27 mouse cellular contexts compared by ENCODE assay signal in the genomic region with DNA sequence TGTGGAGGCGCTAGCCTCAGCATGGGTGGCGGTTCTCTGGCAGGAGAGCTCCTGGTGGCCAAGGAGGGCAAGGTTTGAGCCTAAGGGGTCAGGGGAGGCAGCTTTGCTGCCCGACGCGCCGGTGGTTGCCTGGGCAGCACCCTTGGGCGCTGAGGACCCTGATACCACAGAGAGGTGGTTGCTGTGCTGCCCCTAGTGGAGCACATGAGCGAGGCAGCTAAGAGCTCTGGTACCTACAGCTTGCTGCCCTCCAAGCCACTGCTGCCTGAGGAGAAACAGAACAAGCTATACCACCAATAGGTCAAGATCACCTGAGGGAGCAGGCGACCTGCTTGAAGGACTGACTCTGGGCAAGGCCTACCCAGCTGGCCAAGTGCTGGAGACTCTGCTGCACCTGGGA. TPM values are rescaled to one million over a fixed set of nuclear protein-coding genes. Genes with fewer than 3 reads are reported as not detected.
A peak's percentile ranks its signal among the peaks of the same experiment; 100 is the strongest.
DNase-seq lines count a peak whose midpoint lies in the region; ATAC-seq and TF ChIP-seq lines count a peak whose summit lies in the region.
"Had no signal": no experiment of that assay in that cellular context is flagged by ENCODE, and none has a peak within 500 bp of the region (broad histone marks: within the 10 kb centered on the region; RNA-seq: fewer than 3 reads in every experiment).

No protein-coding gene starts in this region.

- no peaks in the 10 kb centered on the region for H3K36me3 ChIP-seq in kidney, embryonic 15.5 days
- no peaks in the 10 kb centered on the region for H3K36me3 ChIP-seq in E14TG2a.4 (ENCODE audit: insufficient read depth, low read length)
- H3K36me3 ChIP-seq in testis, adult 2 months (ENCODE audit: control insufficient read depth, insufficient read depth, low read length): no peaks in the 10 kb centered on the region
- H3K36me3 ChIP-seq: embryonic facial prominence, embryonic 13.5 days; hindbrain, embryonic 12.5 days; limb, embryonic 13.5 days; midbrain, embryonic 10.5 days had no signal

- no peak overlapping the region for H3K27ac ChIP-seq in kidney, embryonic 15.5 days
- no peak overlapping the region for H3K27ac ChIP-seq in testis, adult 2 months (ENCODE audit: control insufficient read depth, insufficient read depth, low read depth, low read length)
- H3K27ac ChIP-seq: embryonic facial prominence, embryonic 13.5 days; hindbrain, embryonic 12.5 days; limb, embryonic 13.5 days; midbrain, embryonic 10.5 days had no signal

- no peaks in the 10 kb centered on the region for H3K4me1 ChIP-seq in kidney, embryonic 15.5 days
- H3K4me1 ChIP-seq in E14TG2a.4 (replicated peaks; ENCODE audit: low read depth, low read length): no peaks in the 10 kb centered on the region
- no peaks in the 10 kb centered on the region for H3K4me1 ChIP-seq in testis, adult 2 months (ENCODE audit: control insufficient read depth, insufficient read depth, low read length)
- H3K4me1 ChIP-seq: embryonic facial prominence, embryonic 13.5 days; hindbrain, embryonic 12.5 days; limb, embryonic 13.5 days; midbrain, embryonic 10.5 days had no signal

- peak; percentile 2 to 4 for DNase-seq in kidney, postnatal 4 days
- peak; percentile 36 for DNase-seq in R1 (ENCODE audit: low read depth, low spot score)
- no peak for DNase-seq in spleen, postnatal 10 days (ENCODE audit: low spot score in 2 of 2)
- no peak for DNase-seq in left cerebral cortex, postnatal 4 days
- DNase-seq: adrenal gland, postnatal 36 days; cerebellum, adult 9-11 months; layer of hippocampus, adult 9-11 months; lung, postnatal 14 days; retina, postnatal 1 day had no signal

- no peak for ATAC-seq in kidney, embryonic 15.5 days (replicated peaks; ENCODE audit: low FRiP score)

- no peak overlapping the region for H3K4me2 ChIP-seq in kidney, embryonic 15.5 days
- H3K4me2 ChIP-seq: embryonic facial prominence, embryonic 13.5 days; hindbrain, embryonic 12.5 days; limb, embryonic 13.5 days had no signal

- no peaks in the 10 kb centered on the region for H3K27me3 ChIP-seq in kidney, embryonic 15.5 days
- no peaks in the 10 kb centered on the region for H3K27me3 ChIP-seq in E14TG2a.4 (ENCODE audit: insufficient read depth, low read length)
- no peaks in the 10 kb centered on the region for H3K27me3 ChIP-seq in testis, adult 2 months (ENCODE audit: control insufficient read depth, insufficient read depth, low read length)
- H3K27me3 ChIP-seq: embryonic facial prominence, embryonic 13.5 days; hindbrain, embryonic 12.5 days; limb, embryonic 13.5 days had no signal

- no peak overlapping the region for H3K4me3 ChIP-seq in kidney, embryonic 15.5 days (replicated peaks)
- H3K4me3 ChIP-seq in E14TG2a.4 (replicated peaks; ENCODE audit: low read length): peak overlapping the region; percentile 62
- H3K4me3 ChIP-seq in testis, adult 2 months (ENCODE audit: control insufficient read depth, low read depth, low read length): no peak overlapping the region
- H3K4me3 ChIP-seq: embryonic facial prominence, embryonic 13.5 days; hindbrain, embryonic 12.5 days; limb, embryonic 13.5 days; midbrain, embryonic 10.5 days had no signal

- peak; percentile 45 for TF ChIP-seq CTCF in E14TG2a.4 (conservative IDR thresholded peaks at IDR 0.05; ENCODE audit: low read length)
- TF ChIP-seq CTCF in testis, adult 2 months (IDR thresholded peaks at IDR 0.05; ENCODE audit: control insufficient read depth, insufficient read depth, insufficient replicate concordance, low read depth, low read length): peak; percentile 40; the same call in 1 of the 2 replicates

- 46% methylated on average over 9 of the region's 9 CpGs for WGBS in kidney, embryonic 15.5 days

- no peak for TF ChIP-seq POLR2A in testis, adult 2 months (IDR thresholded peaks at IDR 0.05; ENCODE audit: control insufficient read depth, low read depth, low read length)

- no peaks in the 10 kb centered on the region for H3K9me3 ChIP-seq in kidney, embryonic 15.5 days (replicated peaks)
- H3K9me3 ChIP-seq in E14TG2a.4 (ENCODE audit: low read length): no peaks in the 10 kb centered on the region
- H3K9me3 ChIP-seq: embryonic facial prominence, embryonic 13.5 days; hindbrain, embryonic 12.5 days; limb, embryonic 13.5 days; midbrain, embryonic 10.5 days had no signal

- intact Hi-C loops in left cerebral cortex, postnatal 4 days (cut with DNase I): no loop called here

- H3K9ac ChIP-seq in kidney, embryonic 15.5 days: no peak overlapping the region
- H3K9ac ChIP-seq: embryonic facial prominence, embryonic 13.5 days; hindbrain, embryonic 12.5 days; limb, embryonic 13.5 days had no signal

RNA-seq across cellular contexts. Expression of gene Vmn2r24, which starts 15.1 kb away (rescaled TPM):
- polyA plus RNA-seq in kidney, embryonic 15.5 days (2015; fragmentation: Nextera tagmentation; extraction: Ambion mirVana): not detected in 2 replicates
- polyA plus RNA-seq in testis, adult 2 months (2012; rRNA removed): not detected in 2 replicates
- under 1 TPM in 1 of 2 experiments, not detected in 1; 0.04 TPM for total RNA-seq in left cerebral cortex, postnatal 4 days (2021)
- total RNA-seq: adrenal gland, postnatal 36 days; gastrocnemius, adult 8-10 months; heart, adult 8-10 months had no signal
- polyA plus RNA-seq: embryonic facial prominence, embryonic 13.5 days; heart, embryonic 16.5 days; hindbrain, embryonic 12.5 days; intestine, embryonic 14.5 days; kidney, embryonic 16.5 days; limb, embryonic 13.5 days; liver, embryonic 16.5 days; midbrain, embryonic 10.5 days; small intestine, adult 2 months; stomach, embryonic 14.5 days had no signal

RNA-seq across cellular contexts. Expression of gene Vmn2r25, which starts 59.5 kb away (rescaled TPM):
- polyA plus RNA-seq in kidney, embryonic 15.5 days (2015; fragmentation: Nextera tagmentation; extraction: Ambion mirVana): not detected in 2 replicates
- polyA plus RNA-seq in testis, adult 2 months (2012; rRNA removed): not detected in 2 replicates
- not detected for total RNA-seq in left cerebral cortex, postnatal 4 days (2021)
- total RNA-seq: adrenal gland, postnatal 36 days; gastrocnemius, adult 8-10 months; heart, adult 8-10 months; left cerebral cortex, adult 8-10 months; neutrophil, adult 5-6 weeks had no signal
- polyA plus RNA-seq: C2C12; embryonic facial prominence, embryonic 13.5 days; heart, embryonic 16.5 days; hindbrain, embryonic 12.5 days; intestine, embryonic 14.5 days; kidney, embryonic 16.5 days; limb, embryonic 13.5 days; liver, embryonic 16.5 days; midbrain, embryonic 10.5 days; small intestine, adult 2 months; stomach, embryonic 14.5 days had no signal

Comparison
In these comparisons a context has a peak if more than half of its experiments do, and no peak if none do; other contexts are left out.
1. DNase-seq: peak in kidney, postnatal 4 days (2 of 2) and R1 (single experiment); none in spleen, postnatal 10 days (0 of 2) and left cerebral cortex, postnatal 4 days (single experiment).